Mouse (Mus musculus) forebrain, postnatal 0 days (tissue): ENCODE measurements around the gene Col15a1. TPM values are rescaled to one million over a fixed set of nuclear protein-coding genes. Genes with fewer than 3 reads are reported as not detected.

Source experiments
- ATAC-seq: fragments of 200-750 bp; cut with Nextera tagmentation; 2 replicates; pipeline ENCODE4 v1.8.0; 2017; ENCODE audit warnings: mild to moderate bottlenecking, moderate library complexity
- DNase-seq: peaks from one replicate; pipeline ENCODE4 v3.0.0-alpha.2; 2015
- H3K27ac ChIP-seq: fragments of 300-500 bp; sonication (generic); 2 replicates; pipeline ENCODE4 v1.5.1; 2014; ENCODE audit warnings: low read depth, mild to moderate bottlenecking, antibody characterized with exemption, low read length, moderate library complexity, mixed read lengths
- H3K27me3 ChIP-seq: fragments of 300-500 bp; sonication (generic); 2 replicates; pipeline ENCODE4 v1.6.1; 2014; ENCODE audit warnings: mild to moderate bottlenecking, low read length, mixed read lengths; ENCODE audit not compliant: insufficient read depth
- H3K36me3 ChIP-seq: fragments of 300-500 bp; sonication (generic); 2 replicates; pipeline ENCODE4 v1.6.1; 2014; ENCODE audit warnings: mild to moderate bottlenecking, moderate library complexity; ENCODE audit not compliant: insufficient read depth
- H3K4me1 ChIP-seq: fragments of 300-500 bp; sonication (generic); 2 replicates; pipeline ENCODE4 v1.6.1; 2014; ENCODE audit warnings: antibody characterized with exemption; ENCODE audit not compliant: insufficient read depth
- H3K4me2 ChIP-seq: fragments of 300-500 bp; sonication (generic); 2 replicates; pipeline ENCODE4 v1.6.1; 2014; ENCODE audit warnings: low read depth, mild to moderate bottlenecking, moderate library complexity
- H3K4me3 ChIP-seq: fragments of 300-500 bp; sonication (generic); 2 replicates; pipeline ENCODE4 v1.5.1; 2014; ENCODE audit warnings: low read depth, low read length, mixed read lengths
- H3K9ac ChIP-seq: fragments of 300-500 bp; sonication (generic); 2 replicates; pipeline ENCODE4 v1.6.1; 2014; ENCODE audit warnings: mild to moderate bottlenecking
- H3K9me3 ChIP-seq: fragments of 300-500 bp; sonication (generic); 2 replicates; pipeline ENCODE4 v1.6.1; 2016; ENCODE audit warnings: low read length
- CTCF ChIP-seq: sonication (generic); IDR thresholded peaks from 2 replicates; pipeline ENCODE4 v1.5.1; 2016; ENCODE audit warnings: antibody characterized with exemption, control low read depth, low read depth
- WGBS: fragments of 180-500 bp; shearing (Covaris S2); extraction: QIAGEN DNeasy Blood & Tissue Kit; methylation state at CpG from one replicate; pipeline ENCODE4 v1.1.7; 2014; 5-methylcytosine and 5-hydroxymethylcytosine counted together
- polyA plus RNA-seq: library from polyadenylated mRNA; unstranded; fragments of >200 nt; fragmentation: Nextera tagmentation; extraction: Ambion mirVana; gene quantifications from 2 replicates; pipeline ENCODE4 v1.2.1, GENCODE M21; 2015
- total RNA-seq: library from RNA; depleted of rRNA; stranded (reverse); fragments of >200 nt; gene quantifications from 2 replicates; pipeline ENCODE4 v1.2.3, GENCODE M21; 2014

The Col15a1 gene
- total and polyA plus RNA-seq, 2 experiments from 2014 or later, result 2.5 to 6.2 TPM

GRCm38 (mm10) chr4:47209466-47209865 lies 1.5 kb downstream of the Col15a1 start:
- Histone ChIP-seq H3K27me3 (peaks cover 21% of the 10 kb centered on the region), H3K4me1 (no peaks in the 10 kb centered on the region), H3K9ac (no peak overlapping the region), H3K27ac (no peak overlapping the region), H3K4me2 (0 out of 2 replicates have a peak overlapping the region, but pooled peaks have one; percentile 89), H3K4me3 (no peak overlapping the region), H3K36me3 (no peaks in the 10 kb centered on the region), H3K9me3 (no peaks in the 10 kb centered on the region)
- DNase-seq (no peak), ATAC-seq (no peak)
- TF ChIP-seq CTCF, result no peak
- WGBS, result 82% methylated on average over 7 of the region's 7 CpGs

- H3K4me1 ChIP-seq, result no peaks in the 10 kb centered on the region
- no peak for TF ChIP-seq CTCF
- no peak overlapping the region for H3K9ac ChIP-seq
- no peak overlapping the region for H3K4me2 ChIP-seq
- no peak for DNase-seq
- H3K27ac ChIP-seq, result no peak overlapping the region
- H3K4me3 ChIP-seq, result no peak overlapping the region
- no peaks in the 10 kb centered on the region for H3K27me3 ChIP-seq
- no peaks in the 10 kb centered on the region for H3K36me3 ChIP-seq
- H3K9me3 ChIP-seq, result no peaks in the 10 kb centered on the region
- ATAC-seq, result no peak
- WGBS, result 97% methylated on average over 1 of the region's 1 CpGs
These were observed 10.9 kb downstream of the Col15a1 start for GRCm38 (mm10) chr4:47218828-47219227.

DNA sequence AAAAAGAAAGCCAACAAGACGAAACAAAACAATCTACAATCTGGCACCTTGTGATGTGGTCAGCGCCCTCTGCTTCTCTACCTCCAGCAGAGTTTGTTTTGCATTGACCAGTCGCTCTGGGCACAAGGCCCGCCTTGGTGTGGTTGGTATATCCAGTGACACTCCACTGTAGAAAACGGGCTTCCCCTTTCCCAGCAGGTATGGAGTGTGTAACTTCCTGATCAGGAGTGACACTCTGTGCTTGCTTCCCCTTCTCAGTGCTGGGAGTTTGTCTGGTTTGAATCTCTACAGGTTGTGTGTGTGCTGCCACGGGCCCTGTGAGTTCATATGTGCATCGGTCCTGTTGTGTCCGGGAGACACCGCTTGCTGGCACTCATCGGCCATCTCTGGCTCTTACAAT lies 11.4 kb downstream of the Col15a1 start:
- DNase-seq (no peak), ATAC-seq (no peak)
- Histone ChIP-seq H3K9me3 (no peaks in the 10 kb centered on the region), H3K4me3 (no peak overlapping the region), H3K36me3 (no peaks in the 10 kb centered on the region), H3K4me2 (no peak overlapping the region), H3K9ac (no peak overlapping the region), H3K27me3 (no peaks in the 10 kb centered on the region), H3K27ac (no peak overlapping the region), H3K4me1 (no peaks in the 10 kb centered on the region)
- WGBS, result 82% methylated on average over 10 of the region's 10 CpGs
- TF ChIP-seq CTCF, result no peak

GRCm38 (mm10) chr4:47220544-47220943 lies 12.6 kb downstream of the Col15a1 start:
- Histone ChIP-seq H3K27me3 (no peaks in the 10 kb centered on the region), H3K4me2 (no peak overlapping the region), H3K27ac (no peak overlapping the region), H3K9ac (no peak overlapping the region), H3K36me3 (no peaks in the 10 kb centered on the region), H3K4me1 (peaks cover under 1% of the 10 kb centered on the region; the same call in 1 of the 2 replicates), H3K9me3 (no peaks in the 10 kb centered on the region), H3K4me3 (no peak overlapping the region)
- 86% methylated on average over 3 of the region's 3 CpGs for WGBS
- ATAC-seq, result no peak
- TF ChIP-seq CTCF, result no peak
- no peak for DNase-seq

DNA sequence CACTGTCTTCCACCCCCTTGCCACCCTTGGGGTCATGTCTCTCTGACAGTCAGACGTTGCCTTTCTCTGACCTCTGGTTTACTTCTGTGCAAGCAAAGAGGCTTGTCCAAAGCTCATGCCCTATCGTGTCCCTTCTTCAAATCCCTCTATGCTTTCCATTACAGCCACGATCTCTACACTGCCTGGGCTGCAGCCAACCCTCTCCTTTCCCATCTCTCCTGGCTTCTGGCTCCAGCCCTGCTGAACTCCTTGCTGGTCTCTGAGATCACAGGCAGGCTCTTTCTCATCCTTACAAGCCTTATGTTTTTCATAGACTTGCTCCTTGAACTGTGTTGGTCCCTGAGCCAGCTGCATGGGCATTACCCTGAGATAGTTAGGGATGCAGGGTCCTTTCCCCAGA lies 14.2 kb downstream of the Col15a1 start:
- no peaks in the 10 kb centered on the region for H3K27me3 ChIP-seq
- ATAC-seq (no peak), DNase-seq (no peak)
- H3K9ac ChIP-seq, result no peak overlapping the region
- peaks cover 6% of the 10 kb centered on the region; the same call in 1 of the 2 replicates for H3K4me1 ChIP-seq
- no peak overlapping the region for H3K4me2 ChIP-seq
- H3K4me3 ChIP-seq, result no peak overlapping the region
- no peak overlapping the region for H3K27ac ChIP-seq
- H3K9me3 ChIP-seq, result no peaks in the 10 kb centered on the region
- WGBS, result 80% methylated on average over 3 of the region's 3 CpGs
- no peaks in the 10 kb centered on the region for H3K36me3 ChIP-seq
- TF ChIP-seq CTCF, result no peak

DNA sequence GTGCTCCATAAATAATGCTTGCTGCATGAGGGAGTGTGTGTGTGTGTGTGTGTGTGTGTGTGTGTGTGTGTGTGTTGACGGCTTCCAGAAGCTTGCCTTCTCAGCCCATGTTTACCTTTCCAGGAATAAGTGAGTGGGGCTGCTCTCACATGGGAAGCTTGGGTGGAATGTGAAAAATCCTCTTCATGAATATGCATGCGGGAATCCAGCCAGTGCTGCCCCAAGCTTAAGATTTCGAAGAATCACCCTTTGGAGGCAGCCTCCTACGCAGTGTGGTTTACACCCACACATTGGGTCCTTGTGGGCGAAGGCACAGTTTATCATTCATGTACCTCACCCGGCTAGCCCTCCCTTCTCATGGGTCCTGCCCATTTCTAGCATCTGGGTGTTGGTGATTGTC lies 18.0 kb downstream of the Col15a1 start:
- Histone ChIP-seq H3K9ac (no peak overlapping the region), H3K4me3 (no peak overlapping the region), H3K27ac (no peak overlapping the region), H3K36me3 (no peaks in the 10 kb centered on the region), H3K9me3 (no peaks in the 10 kb centered on the region), H3K4me2 (no peak overlapping the region), H3K27me3 (no peaks in the 10 kb centered on the region), H3K4me1 (peaks cover 12% of the 10 kb centered on the region; the same call in 1 of the 2 replicates)
- DNase-seq (no peak), ATAC-seq (0 out of 2 replicates have a peak, but pooled peaks have one; percentile 17)
- WGBS, result 46% methylated on average over 6 of the region's 6 CpGs
- no peak for TF ChIP-seq CTCF

DNA sequence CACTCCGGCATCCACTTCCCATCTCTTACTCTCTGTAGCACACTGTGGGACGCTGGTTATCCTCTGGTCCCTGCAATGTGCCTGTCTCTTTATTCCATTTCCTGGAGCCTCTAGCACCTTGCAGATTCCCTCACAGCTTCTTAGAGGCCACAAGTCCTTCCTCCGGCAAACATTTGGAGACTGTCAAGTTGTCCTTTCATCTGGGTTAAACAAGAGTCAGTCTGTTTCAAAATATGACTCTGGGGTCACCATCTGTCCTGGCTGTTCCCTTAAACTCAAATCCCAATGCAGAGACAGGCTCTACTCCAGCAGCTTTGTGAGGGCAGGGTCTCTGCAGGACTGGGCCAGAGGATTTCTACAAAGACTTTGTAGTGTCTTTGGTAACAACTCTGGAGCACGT lies 19.1 kb downstream of the Col15a1 start:
- no peak overlapping the region for H3K9ac ChIP-seq
- TF ChIP-seq CTCF, result no peak
- WGBS, result 56% methylated on average over 4 of the region's 4 CpGs
- H3K27ac ChIP-seq, result no peak overlapping the region
- no peaks in the 10 kb centered on the region for H3K27me3 ChIP-seq
- no peaks in the 10 kb centered on the region for H3K9me3 ChIP-seq
- no peak for ATAC-seq
- no peak overlapping the region for H3K4me2 ChIP-seq
- peaks cover 12% of the 10 kb centered on the region; the same call in 1 of the 2 replicates for H3K4me1 ChIP-seq
- no peak for DNase-seq
- H3K36me3 ChIP-seq, result no peaks in the 10 kb centered on the region
- no peak overlapping the region for H3K4me3 ChIP-seq
